Mouse (Mus musculus): ENCODE measurements around the gene Arpc5l.
"Not testable (repeated sequence)": the region's sequence is repeated elsewhere in the genome, so short reads cannot be mapped to it uniquely, and the experiment has no call there.

Gene Arpc5l

GRCm38 (mm10) chr2:38999910-39000586 is 5.1 kb upstream of the Arpc5l start:
- DNase-seq (ENCODE audit: low spot score), result no peak

- no peak for DNase-seq (ENCODE audit: low spot score)
Measured at GRCm38 (mm10) chr2:39000587-39000919, 4.6 kb upstream of the Arpc5l start.

GRCm38 (mm10) chr2:39001866-39002265 is 3.3 kb upstream of the Arpc5l start:
- no peak for DNase-seq (ENCODE audit: low spot score)

GRCm38 (mm10) chr2:39003106-39003505 is 2.0 kb upstream of the Arpc5l start:
- no peak for DNase-seq (ENCODE audit: low spot score)

DNA sequence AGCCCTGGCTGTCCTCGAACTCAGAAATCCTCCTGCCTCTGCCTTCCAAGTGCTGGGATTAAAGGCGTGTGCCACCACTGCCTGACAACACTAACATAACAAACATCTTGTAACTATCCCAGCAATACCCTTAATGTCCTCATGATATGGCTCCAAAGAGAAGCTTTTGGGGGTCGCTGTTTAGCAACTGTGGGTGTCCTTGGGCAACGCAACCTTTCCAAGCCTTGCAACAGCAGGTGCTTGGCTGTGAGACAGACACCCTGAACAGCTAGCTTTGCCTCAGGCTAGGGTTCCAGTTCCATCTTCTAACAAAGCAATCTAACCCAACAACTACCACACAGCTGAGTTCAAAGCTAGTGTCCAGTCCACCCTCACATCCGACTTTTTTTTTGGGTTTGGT is 1.6 kb upstream of the Arpc5l start:
- no peak for DNase-seq (ENCODE audit: low spot score)

DNA sequence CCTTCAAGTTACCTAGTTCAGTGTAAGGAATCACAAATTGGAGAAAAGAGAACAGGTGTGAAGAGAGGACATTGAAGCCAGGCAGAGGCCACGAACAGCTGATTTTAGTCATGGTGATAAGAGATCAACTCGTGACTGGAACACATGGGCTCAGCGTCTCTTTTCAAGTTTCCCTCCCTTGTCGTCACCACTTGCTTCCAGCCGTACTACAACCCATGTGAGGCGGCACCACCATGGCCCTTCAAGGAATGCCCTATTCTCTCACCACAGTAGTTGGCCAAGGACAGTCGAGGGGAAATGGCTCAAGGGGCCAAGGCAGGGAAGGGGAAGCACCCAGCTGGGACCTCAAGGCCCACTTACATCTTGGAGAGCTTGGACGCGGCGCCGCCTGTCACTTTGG is 776 bp upstream of the Arpc5l start:
- DNase-seq (ENCODE audit: low spot score), result no peak

DNA sequence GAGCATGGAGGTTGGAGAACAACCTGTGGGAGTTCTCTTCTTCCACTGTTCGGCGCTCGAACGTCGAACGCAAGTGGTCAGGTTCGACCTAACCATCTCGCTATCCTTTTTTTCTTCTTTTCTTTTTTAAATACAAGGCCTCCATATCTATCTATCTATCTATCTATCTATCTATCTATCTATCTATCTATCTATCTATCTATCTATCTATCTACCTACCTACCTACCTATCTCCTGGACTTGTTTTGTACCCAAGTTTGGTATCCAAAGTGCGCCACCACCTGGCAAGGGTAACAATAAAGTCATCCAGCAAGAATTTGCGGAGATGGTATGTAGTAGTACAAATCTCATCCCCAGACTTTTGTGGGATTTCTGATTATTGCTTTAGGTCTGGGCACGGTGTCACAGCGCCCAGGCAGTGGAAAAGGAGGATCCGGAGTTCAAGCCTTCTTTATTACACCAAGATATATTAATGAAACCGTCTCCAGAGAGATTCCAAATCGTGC is 479 bp downstream of the Arpc5l start, which contains the start of gene Rpl35:
Rpl35 (minus strand) TSS at position 51 of the 506 bp plus-strand sequence.
- no peak for DNase-seq (ENCODE audit: low spot score)

DNA sequence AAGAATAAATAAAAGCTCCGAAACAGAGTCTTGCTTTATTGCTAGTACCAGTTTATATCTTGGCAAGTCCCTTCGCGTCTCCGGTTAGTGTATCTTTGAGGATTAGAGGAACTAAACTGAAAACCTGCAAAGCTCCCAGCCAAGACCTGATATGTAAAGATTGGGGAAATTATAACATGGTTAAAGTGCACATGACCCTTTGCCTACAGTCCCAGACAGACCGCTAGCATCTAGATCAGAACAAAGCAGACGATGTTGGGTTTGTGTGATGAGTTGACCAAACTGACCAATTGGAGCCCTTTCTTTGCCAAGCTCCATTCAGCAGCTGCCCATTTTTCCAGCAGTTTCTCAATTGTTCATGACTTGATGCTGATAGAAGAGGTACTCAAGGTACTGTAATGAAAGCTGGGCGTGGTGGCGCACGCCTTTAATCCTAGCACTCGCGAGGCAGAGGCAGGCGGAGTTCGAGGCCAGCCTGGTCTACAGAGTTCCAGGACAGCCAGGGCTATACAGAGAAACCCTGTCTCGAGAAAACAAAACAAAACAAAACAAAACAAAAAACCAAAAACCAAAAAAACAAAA is 1.1 kb downstream of the Arpc5l start:
- no peak for DNase-seq (ENCODE audit: low spot score)

DNA sequence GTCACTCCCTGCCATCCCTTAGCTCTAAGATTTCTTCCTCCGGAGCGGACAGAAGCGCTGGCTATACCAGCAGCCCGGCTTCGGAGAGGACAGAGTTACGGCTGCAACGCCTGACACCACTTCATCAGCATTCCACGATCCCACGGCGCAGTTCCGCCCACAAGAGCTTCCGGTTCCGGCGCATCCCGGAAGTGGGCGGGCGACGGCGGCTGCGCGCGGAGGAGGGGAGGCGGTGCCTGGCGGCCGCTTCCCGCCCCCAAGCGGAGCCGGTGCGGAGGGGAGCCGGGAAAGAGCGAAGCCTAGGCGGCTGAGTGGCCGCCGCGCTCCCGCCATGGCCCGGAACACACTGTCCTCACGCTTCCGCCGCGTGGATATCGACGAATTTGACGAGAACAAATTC is 2.7 kb downstream of the Arpc5l start:
- DNase-seq (ENCODE audit: low spot score), result peak; percentile 93

GRCm38 (mm10) chr2:39008350-39008851 is 3.3 kb downstream of the Arpc5l start:
- peak; percentile 52 for DNase-seq (ENCODE audit: low spot score)

- DNase-seq (ENCODE audit: low spot score), result peak; percentile 49
Measured at GRCm38 (mm10) chr2:39008954-39009365, 3.8 kb downstream of the Arpc5l start.

- not testable (repeated sequence) for DNase-seq (ENCODE audit: low spot score)
Measured at GRCm38 (mm10) chr2:39010144-39010543, 5.0 kb downstream of the Arpc5l start.

GRCm38 (mm10) chr2:39011264-39011663 is 6.1 kb downstream of the Arpc5l start:
- no peak for DNase-seq (ENCODE audit: low spot score)

DNA sequence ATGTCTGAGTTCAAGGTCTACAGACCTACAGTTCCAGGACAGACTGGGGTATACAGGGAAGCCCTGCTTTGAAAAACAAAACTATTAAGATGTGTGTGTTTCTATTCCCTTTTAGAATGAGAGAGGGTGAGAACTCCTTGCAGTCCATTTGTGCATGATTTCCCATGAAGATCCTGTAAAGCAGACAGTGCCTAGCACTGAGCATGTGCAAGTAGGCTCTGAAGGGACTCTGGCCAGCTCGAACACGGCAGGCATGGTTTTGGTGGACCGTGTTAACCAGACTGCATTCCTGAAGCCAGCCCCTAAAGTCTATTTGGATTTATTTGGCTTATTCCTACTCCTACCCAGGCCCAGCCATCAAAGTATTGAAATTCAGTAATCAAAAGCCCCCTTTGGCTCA is 6.8 kb downstream of the Arpc5l start:
- DNase-seq (ENCODE audit: low spot score), result no peak

GRCm38 (mm10) chr2:39012768-39013279 is 7.7 kb downstream of the Arpc5l start:
- DNase-seq (ENCODE audit: low spot score), result no peak

DNA sequence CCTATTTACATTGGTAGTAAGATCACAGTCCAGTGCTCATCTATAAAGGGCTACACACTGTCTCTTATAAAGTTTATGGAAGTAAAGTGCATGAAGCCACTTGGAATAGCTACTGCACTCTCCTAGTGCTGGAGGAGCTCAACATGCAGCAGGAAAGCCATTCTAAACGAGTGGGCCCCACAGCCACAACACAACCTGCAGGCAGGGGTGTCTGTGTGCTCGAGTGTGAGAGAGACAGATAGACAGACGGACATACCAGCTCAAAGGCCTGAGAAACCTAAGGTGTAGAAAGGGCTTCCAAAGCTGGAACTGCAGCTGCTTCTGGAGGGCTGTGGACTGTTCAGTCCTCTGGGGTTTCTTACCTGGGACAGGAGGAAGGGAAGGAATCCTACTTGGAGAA is 11.4 kb downstream of the Arpc5l start:
- DNase-seq (ENCODE audit: low spot score), result no peak

DNA sequence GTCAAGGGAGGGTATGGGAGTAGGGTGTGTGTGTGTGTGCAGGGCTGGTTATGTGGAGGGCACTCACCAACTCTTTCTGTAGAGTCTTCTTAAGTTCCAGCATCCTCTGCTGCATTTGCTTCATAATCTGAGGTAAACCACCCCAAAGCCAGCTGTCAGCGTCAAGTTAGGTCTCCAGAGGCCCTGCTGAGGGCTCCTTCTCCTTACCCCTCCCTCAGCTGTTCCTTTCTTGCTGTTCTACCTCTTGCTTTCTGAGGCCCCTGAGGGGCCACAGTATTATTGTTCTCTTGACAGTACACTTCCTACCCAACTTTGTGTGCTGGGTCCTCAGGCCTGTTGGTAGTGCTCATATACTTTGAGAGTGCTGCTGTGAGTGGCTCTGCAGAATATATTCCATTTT is 14.9 kb downstream of the Arpc5l start:
- DNase-seq (ENCODE audit: low spot score), result no peak

DNA sequence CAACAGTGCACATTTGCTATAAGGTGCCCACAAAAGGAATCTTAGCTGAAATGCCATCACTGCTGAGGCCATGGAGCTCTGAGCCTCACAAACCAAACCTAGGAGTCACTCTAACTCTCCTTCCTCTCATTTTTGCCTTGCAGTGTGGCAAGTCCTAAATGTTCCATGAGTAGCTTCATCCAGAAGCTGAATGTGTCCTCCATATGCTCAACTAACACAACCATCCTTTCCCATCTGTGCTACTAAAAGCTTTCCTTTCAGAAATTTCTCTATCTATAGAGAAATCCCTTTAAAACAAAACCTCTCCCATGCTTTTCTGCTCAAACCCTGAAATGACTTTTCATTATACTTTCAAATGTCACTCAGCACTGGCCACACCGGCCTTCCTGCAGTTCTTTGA is 26.5 kb downstream of the Arpc5l start:
- no peak for DNase-seq (ENCODE audit: low spot score)

GRCm38 (mm10) chr2:39040215-39040614 is 35.1 kb downstream of the Arpc5l start:
- no peak for DNase-seq (ENCODE audit: low spot score)

DNA sequence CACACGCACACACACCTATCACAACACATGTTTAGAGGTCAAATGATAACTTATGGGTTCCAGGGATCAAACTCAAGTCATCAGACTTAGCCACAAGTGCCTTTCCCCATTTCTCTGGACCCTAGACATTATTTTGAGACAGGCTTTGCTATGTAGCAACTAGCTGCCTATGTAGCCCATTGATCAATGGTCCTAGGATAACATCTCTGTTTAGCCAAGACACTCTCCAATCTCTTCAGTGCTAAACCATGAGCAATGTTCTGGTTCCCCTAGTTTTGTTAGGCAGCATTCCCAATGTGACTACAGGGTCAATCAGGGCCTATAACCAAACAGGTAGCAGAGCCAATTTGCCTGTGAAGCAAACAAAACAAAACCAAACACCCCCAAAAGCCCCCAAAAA is 43.4 kb downstream of the Arpc5l start:
- no peak for DNase-seq (ENCODE audit: low spot score)

- DNase-seq (ENCODE audit: low spot score), result no peak
Measured at GRCm38 (mm10) chr2:39064687-39065399, 59.7 kb downstream of the Arpc5l start.

All from layer of hippocampus, adult 11-12 months (tissue).